Mouse (Mus musculus) olfactory bulb, adult 2 months (tissue): ENCODE data around the gene Mrtfb.

Source experiments
- CTCF ChIP-seq: fragments of 200-500 bp; IDR thresholded peaks from 2 replicates; pipeline ENCODE4 v1.5.1; 2012; ENCODE audit warnings: low read depth, mild to moderate bottlenecking, low read length, moderate library complexity; ENCODE audit not compliant: insufficient read depth
- POLR2A ChIP-seq: fragments of 200-500 bp; IDR thresholded peaks from 2 replicates; pipeline ENCODE4 v1.6.1; 2012; ENCODE audit warnings: mild to moderate bottlenecking, low read depth, low read length, moderate library complexity; ENCODE audit not compliant: insufficient read depth

DNA sequence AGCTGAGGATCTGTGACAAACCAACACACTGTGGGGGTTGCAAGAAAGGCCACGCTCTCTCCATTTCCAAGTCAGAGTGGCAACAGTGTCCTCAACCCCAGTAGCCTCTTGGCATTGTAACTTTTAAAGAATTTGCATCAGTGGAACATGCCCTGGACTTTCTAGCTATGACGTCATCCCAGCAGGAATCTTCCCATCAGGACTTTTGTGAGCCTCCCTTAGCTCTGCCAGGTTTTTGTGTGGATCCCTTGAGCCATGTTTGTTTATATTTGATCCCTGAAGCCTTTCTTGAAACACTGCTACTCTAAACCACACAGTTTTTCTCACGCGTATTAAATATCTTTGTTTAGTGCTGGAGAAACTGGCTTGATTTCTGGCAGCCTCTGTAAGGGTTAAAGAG lies 97.6 kb downstream of the Mrtfb start:
- TF ChIP-seq POLR2A: no peak
- TF ChIP-seq CTCF: no peak
